ENCODE assay signal across 11 mouse cellular contexts in genomic region chr3:29757821-29758494, GRCm38 (mm10).
A peak's percentile ranks its signal among the peaks of the same experiment; 100 is the strongest.
DNase-seq lines count a peak whose midpoint lies in the region; ATAC-seq lines count a peak whose summit lies in the region.
"Had no signal": no experiment of that assay in that cellular context is flagged by ENCODE, and none has a peak within 500 bp of the region (broad histone marks: within the 10 kb centered on the region; RNA-seq: fewer than 3 reads in every experiment).

No protein-coding gene starts in this region.

- 42% methylated on average over 8 of the region's 8 CpGs for WGBS in embryonic facial prominence, embryonic 14.5 days

- ATAC-seq in embryonic facial prominence, embryonic 14.5 days (ENCODE audit: low read depth): peak; percentile 79; the same call in 1 of the 2 replicates
- ATAC-seq in granulocyte monocyte progenitor cell, adult 5-6 weeks (replicated peaks; ENCODE audit: poor library complexity, severe bottlenecking): no peak
- no peak for ATAC-seq in cerebellum, adult (ENCODE audit: insufficient number of reproducible peaks, low FRiP score, low TSS enrichment)
- ATAC-seq: inflammation-experienced regulatory T-cells, adult 6 months had no signal

- H3K27ac ChIP-seq in embryonic facial prominence, embryonic 14.5 days (replicated peaks; ENCODE audit: low read depth, low read length): no peak overlapping the region; the same call in 1 of the 2 replicates
- H3K27ac ChIP-seq: stomach, embryonic 15.5 days had no signal

- H3K27me3 ChIP-seq in embryonic facial prominence, embryonic 14.5 days (replicated peaks; ENCODE audit: control insufficient read depth, insufficient read depth, low read length): no peaks in the 10 kb centered on the region
- H3K27me3 ChIP-seq: stomach, embryonic 15.5 days had no signal

- DNase-seq in layer of hippocampus, adult 11-12 months (ENCODE audit: low spot score): peak; percentile 7
- no peak for DNase-seq in layer of hippocampus, adult 8-10 months (ENCODE audit: low spot score in 2 of 2)
- DNase-seq in embryonic facial prominence, embryonic 14.5 days (ENCODE audit: low spot score): peak; percentile 90
- peak; percentile 49 for DNase-seq in heart, postnatal 4 days
- DNase-seq in lung, postnatal 4 days: peak; percentile 35 to 46
- DNase-seq in spleen, postnatal 36 days (ENCODE audit: low spot score in 2 of 2): no peak

- H3K9me3 ChIP-seq in embryonic facial prominence, embryonic 14.5 days (ENCODE audit: control insufficient read depth, low read length): no peaks in the 10 kb centered on the region
- H3K9me3 ChIP-seq: stomach, embryonic 15.5 days had no signal

- no peak overlapping the region for H3K4me2 ChIP-seq in embryonic facial prominence, embryonic 14.5 days (ENCODE audit: low read depth, low read length)
- H3K4me2 ChIP-seq: midbrain, embryonic 11.5 days; stomach, embryonic 15.5 days had no signal

- H3K4me3 ChIP-seq in embryonic facial prominence, embryonic 14.5 days (ENCODE audit: low read depth, low read length): no peak overlapping the region
- H3K4me3 ChIP-seq: stomach, embryonic 15.5 days had no signal

- no peaks in the 10 kb centered on the region for H3K36me3 ChIP-seq in embryonic facial prominence, embryonic 14.5 days (ENCODE audit: control insufficient read depth, insufficient read depth, low read length)
- H3K36me3 ChIP-seq: stomach, embryonic 15.5 days had no signal

- H3K4me1 ChIP-seq in embryonic facial prominence, embryonic 14.5 days (ENCODE audit: control insufficient read depth, insufficient read depth, low read length): peaks cover 7% of the 10 kb centered on the region; the same call in 1 of the 2 replicates
- H3K4me1 ChIP-seq: stomach, embryonic 15.5 days had no signal

- H3K9ac ChIP-seq in embryonic facial prominence, embryonic 14.5 days (ENCODE audit: low read depth, low read length): no peak overlapping the region
- H3K9ac ChIP-seq: stomach, embryonic 15.5 days had no signal

Comparison
In these comparisons a context has a peak if more than half of its experiments do, and no peak if none do; other contexts are left out.
1. DNase-seq: peak in layer of hippocampus, adult 11-12 months (single experiment), embryonic facial prominence, embryonic 14.5 days (single experiment), heart, postnatal 4 days (single experiment) and lung, postnatal 4 days (2 of 2); none in layer of hippocampus, adult 8-10 months (0 of 2) and spleen, postnatal 36 days (0 of 2).